Mouse (Mus musculus) layer of hippocampus, adult 9-11 months (tissue): ENCODE data around the gene Pts.

Source experiments
- DNase-seq: peaks from one replicate; pipeline ENCODE4 v3.0.0; 2022

Pts gene

DNA sequence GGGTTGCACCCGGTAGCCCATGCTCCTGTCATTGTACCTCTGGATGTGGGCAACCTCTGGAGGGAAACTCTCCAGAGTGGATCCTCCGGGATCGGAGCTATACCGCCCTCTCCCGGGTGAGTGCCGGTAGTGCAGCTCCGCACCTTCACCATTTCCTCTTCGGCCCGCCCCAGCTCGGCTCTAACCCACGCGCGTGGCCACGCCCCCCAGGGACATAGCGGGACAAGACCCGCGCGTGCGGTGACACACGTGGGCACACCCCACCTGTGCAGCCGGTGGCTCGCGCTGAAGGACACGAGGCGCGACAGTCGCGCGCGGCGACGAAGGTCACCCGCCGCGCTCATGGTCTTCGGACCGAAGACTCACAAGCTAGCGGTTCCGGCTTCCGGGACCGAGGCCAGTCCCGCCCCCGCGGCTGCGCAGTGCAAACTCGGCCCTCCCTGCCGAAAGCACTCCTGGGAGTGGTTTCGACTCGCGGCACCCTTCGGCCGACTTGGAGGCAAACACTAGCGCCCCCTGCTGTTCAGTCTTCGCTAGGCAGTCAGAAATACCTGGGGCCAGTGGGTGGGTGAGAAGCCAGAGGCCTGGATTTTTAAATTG is at the start of gene Pts:
Gene Pts (minus strand): TSS at position 432 of the 600 bp plus-strand sequence.
- peak; percentile 97 for DNase-seq

DNA sequence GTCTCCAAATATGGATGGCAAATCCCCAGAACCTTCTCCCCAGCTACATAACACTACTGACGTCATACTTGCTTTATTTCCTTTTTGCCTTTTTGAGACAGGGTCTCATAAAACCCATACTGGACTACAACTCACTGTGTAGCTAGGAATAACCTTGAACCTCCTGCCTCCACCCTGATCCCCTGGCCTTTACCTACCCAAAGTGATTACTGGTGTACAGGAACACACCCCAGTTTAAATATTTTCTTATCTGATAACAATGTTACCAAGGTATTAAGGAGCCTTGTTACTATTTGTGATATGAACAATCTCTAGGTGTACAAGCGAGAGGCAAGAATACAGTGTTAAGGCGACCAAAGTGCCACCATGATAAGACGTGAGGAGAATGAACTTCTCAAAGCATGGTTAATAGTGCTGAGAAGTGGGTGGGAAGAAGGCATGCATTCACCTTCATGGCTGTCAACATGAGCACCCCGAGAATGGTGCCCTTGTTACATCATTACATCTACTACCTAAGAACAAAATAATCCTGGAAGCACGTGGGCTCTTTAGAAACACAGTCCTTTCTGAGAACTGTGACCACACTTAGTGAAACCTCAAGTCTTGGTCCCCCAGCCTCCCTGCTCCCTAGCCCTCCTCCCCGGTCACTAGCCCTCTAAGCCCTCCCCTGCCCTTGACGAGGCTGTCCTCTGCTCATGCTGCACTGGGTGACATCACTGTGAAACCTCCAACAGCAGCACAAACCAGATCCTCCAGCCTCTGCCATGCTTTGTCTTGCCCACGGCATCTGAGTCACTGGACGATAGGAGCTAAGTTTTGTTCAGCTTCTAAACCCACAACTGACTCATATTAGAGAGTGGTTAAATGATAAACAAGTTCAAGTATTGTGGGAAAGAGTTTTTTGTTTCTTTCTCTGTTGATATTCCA is 41.3 kb upstream of the Pts start:
- DNase-seq: no peak

DNA sequence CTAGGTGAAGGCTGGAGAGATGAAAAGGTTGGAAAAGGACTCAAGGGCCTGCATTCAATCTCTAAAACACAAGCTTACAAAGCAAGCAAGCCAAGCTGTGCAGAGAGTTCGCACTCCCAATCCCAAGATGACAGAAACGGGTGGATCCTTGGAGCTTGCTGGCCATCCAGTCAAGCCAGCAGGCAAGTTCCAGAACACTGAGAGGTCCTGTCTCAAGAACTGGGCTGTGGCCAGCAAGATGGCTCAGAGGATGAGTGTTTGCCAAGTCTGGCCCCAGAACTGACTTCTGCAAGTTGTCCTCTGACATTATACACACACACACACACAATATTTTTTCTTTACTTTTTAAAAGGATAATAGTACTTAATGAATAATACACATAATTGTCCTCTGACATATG is 39.4 kb upstream of the Pts start:
- DNase-seq: no peak

DNA sequence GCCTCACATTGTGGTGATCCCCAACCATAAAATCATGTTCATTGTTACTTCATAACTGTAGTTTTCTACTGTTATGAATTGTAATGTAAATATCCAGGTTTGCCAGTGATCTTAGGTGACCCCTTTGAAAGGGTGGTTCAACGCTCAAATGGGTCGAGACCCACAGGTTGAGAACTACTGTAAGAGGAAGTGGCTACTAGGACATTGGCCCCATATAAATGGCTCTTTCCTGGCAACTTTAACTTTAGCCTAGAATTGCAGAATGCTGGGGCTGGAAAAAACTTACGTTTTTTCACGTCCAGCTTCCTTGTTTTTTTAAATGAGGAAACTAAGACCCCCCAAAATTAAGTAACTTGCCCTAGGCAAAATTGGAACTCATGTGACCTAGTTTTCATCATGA is 38.8 kb upstream of the Pts start:
- DNase-seq: no peak

DNA sequence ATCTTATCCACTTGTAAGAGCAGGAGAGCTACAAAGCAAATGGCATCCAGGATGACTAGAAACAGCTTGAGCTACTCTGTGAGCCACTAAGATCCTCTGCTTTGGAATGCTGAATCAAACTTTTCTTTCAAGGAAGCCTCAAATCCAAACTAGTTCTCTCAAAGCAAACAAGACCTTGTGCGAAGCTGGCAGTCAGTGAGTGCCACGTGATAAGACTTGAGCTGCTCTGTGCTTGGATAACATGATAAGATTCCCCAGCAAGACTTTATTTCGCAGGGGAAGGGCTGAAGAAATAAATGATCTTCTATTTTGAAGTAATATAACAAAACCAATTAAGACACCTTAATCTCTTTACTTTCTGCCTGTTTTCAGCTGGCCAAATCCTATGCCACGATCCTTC is 37.4 kb upstream of the Pts start:
- DNase-seq: no peak

DNA sequence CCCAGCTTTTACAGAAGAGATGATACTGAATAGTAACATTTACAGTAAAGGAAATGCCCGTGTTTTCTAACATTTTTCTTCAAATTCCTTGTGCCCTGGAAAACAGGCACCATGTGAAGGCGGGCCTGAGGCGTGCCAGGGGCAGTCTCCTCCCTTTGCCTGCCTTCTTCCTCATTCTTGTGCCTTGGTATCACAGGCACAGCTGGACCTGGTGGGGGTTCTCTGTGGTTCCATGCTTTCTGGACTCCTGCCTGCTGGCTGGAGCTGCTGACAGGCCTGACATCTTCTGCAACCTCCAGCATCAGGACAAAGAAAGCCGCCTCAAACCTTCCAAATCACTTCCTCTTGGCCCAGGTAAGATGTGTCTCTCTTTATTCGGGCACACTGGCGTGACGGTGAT is 36.6 kb upstream of the Pts start:
- no peak for DNase-seq

DNA sequence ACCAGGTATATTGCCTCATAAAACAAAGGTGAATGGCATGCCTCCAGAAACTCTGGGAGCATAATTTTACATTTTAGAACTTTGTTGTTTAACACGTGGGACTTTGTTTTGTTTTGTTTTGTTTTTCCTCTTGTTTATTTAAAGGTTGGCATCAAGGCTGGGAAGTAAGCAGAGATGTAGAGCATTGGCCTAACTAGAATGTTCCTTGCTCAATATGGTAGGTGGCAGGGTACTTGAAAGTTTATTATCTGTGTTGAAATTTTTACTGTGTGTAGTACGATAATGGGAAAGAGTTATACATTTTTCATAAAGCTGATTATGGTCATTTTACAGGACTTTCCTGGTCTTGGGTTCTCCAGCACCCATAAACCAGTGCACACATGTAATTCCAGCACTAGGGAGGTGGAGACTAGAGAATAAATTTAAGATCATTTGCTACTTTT is 33.4 kb upstream of the Pts start:
- DNase-seq: no peak

DNA sequence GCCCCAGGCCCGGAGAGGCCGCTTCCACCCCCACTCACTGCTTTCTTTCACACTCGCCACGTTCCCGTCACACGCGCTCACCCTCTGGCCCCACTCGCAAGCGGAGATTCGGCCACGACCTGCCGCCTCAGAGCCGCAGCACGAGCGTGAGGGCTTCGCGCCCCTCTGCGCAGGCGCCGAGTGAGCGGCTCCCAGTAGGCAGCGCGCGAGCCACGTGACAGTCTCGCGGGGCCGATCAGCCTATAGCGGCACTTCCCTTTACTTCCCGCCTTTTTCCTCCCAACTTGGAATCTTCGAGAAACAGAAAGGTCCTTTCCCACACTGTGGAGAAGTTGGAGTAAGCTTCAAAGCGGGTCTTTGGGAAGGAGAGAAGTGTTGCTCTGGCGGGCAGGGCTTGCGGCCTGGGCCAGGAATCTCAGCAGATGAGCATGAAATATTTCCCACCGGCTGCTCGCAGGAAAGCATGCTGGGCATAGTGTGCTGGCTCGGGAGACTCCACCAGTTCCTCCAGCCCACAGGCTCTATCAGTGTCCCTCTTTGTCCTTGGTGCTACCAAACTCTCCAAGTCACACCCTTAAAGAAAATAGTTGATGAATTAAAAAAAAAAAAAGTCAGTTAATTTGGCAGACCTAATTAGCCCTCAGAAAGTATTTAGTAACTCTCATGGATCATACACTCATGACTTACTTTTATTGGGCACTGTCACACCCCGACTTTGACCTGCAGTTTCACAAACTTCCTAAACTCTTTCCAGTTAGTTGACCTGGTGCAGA is 32.8 kb upstream of the Pts start, which contains the start of gene Tex12:
Gene Tex12 (minus strand): TSS at position 181 of the 773 bp plus-strand sequence.
- DNase-seq: no peak

DNA sequence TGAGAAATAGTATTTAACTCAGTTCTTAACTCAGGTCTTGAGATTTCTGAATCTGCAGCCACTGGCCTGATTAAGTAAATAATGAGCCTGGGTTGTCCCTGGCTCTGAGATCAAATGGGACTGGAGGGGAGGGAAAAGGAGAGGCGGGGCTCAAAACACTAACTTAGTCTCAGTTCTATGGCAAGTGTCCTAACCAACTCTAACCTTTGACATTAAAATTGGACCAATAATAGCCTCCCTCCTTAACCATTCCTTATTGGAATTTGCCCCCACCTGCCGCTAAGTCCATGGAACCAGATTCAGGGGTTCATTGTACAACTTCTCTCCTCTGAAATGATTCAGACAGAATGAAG is 26.5 kb upstream of the Pts start, which contains the start of gene Bco2:
Gene Bco2 (minus strand): TSS at position 88 of the 353 bp plus-strand sequence.
- DNase-seq: no peak

DNA sequence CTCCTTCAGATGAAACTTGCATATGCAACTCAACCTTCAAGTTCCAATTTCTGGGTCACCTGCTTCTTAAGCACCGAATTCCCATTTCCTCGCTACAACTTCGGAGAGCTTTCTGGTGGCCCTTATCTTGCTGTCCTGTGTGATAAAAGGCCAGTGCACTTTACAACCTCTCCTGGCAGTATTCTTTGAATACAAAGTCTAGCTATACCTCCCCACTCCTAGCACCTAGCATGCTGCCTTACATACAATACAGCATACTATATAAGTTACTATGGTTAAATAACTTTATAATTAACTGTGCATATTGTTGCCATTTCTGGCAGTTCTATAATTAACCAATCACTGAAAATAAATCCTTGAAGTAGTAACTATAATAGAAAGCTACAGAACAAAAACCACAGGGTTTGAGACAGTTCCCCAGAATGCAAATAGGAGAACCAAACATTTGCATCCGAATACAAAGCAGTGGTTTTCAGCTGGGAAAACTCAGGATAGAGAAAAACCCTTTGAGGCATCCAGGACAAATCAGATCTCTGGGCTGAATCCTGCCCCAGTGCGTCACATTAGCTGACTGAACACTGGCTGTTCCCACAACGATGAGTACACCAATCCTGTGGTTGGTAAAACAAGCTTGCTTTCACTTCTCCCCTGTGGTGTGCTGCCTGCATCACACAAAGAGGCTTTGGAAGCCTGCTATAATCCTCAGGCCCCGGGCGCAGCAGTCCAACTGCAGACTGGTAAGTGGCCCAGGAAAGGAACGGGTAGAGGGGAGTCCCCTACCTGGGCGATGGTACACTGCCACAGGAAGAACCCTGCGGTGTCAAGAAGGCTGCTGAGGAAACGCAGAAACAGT is 25.9 kb upstream of the Pts start, which contains the start of gene Il18:
Gene Il18 (plus strand): TSS at position 587 of the 853 bp plus-strand sequence.
- DNase-seq: peak; percentile 90

DNA sequence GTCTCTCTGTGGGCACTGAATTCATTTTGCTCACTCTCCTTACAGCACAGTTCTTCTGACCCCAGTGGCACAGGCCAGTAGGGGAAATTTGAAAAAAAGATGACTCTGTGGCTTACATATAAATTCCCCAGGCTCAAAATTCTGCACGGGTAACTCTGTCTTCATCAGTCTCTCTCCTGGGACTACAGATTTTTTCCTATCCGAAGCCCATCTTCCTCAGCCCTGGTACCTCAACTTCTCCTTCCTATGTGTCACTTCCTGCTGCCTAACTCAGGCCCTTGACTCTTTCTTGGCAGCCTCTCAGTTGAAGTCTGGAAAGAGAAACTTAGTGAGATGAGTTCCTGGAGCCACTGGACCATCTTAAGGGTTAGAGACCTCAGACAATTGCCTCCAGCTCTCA is 25.0 kb upstream of the Pts start:
- DNase-seq: peak; percentile 26

DNA sequence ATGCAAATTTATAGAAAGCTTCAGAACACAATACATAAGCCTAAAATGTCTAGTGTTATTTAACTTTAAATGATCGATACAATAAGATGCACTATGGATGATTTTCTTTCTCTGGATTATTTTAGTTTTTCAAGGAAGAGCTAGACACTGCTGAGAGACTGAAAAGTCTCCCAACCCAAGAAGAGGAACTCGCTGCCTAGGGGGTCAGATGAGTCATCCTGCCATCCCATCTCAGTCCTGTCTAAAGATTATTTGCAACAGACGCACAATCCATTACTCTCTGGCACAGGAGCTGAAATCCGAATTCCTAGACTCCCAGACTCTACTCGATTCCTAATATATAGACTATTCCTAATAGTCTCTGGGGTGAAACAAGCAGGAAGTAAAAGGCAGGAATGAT is 23.7 kb upstream of the Pts start:
- DNase-seq: no peak

DNA sequence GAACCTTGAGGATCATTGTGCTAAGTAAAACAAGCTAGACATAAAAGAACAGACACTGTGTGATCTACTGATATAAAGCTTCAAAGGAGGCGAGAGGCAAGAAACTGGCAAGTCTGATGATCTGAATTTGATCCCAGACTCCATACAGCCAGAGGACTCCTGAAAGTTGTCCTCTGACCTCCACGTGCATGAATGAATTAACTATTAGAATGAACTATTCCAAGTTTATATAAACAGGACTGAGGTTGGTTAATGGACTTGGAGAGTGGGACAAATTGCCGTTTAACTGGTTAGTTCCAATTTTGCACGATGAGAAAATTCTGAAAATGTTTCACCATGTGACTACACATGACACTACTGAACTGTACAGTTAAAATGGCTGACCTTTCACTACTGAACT is 20.4 kb upstream of the Pts start:
- no peak for DNase-seq

DNA sequence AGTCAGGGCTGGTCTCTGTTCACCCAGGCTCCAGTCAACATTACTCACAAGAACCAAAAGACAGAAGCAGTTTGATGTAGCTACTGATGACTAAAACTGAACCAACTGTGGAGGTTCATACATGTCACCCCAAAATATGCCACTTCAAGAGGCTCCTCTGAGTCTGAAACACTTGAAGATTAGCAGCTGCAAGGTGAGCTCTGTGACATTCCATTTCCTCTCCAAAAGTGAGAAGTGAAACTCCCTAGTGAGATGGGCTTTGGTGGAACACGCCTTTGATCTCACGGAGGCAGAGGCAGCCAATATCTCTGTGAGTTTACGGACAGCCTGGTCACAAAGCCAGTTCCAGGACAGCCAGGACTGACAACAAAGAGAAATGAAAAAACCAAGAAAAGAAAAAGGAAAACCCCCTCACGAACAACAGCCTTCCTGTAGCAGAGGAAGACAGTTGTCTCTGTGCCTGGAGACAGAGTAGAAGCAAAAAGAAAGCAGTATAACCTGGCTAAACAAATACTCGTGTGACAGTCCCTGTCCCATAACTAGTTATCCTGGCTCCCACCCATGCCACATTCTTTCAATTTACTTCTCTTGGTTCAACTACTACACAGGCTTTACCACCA is 19.4 kb upstream of the Pts start:
- DNase-seq: no peak

DNA sequence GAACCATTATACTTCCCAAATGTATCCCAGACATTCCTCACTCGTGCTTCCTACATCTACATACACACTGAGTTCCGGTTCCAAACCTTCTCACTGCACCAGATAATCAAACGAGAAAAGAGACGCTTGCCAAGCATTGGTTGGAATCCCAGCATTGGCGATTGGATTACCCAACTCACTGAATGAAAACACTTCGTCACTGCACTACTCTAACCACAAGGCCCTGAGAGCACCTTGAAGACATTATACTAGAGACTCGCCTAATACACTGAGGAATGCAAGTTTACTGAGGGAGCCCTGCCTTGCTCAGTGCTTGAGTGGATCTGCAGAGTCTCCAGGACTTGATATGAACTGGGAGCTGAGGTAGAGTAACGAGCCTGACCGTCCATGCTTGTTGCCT is 13.9 kb upstream of the Pts start:
- DNase-seq: no peak

DNA sequence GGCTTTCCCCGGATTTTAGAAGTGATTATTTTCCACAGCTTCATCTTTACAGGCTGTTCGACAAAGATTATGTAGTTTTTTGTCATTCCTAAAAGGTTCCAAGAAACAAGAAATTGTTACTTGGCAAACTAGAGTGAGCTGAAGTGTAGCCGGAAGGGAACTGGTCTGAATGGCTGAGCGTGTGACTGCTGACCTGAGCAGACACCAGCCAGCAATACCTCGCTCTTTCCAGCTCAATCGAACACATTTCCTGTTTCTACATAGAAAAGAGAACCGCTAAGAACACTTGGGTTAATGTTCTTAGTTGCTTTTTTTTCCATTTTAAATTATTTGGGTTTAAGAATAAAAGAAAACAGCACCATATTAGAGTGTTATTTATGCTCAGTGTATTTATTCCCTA is 11.6 kb upstream of the Pts start:
- no peak for DNase-seq

DNA sequence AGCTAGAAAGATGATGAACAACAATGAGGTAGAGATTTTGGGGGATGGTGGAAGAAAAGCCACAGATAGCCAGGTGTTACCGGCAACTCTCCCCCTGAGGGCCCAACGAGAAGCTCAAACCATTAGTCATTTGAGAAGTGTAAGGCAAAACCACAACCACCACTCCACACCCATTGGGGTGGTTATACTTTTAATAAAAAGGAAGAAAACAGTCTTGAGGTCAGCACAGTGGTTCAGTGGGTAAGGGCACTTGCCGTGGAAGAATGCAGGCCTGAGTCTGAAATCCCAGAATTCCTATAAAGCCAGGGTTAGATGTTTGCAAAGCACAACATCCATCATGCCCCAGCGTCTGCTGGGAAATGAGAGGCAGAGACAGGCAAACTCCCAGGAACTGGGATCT is 8.8 kb upstream of the Pts start:
- DNase-seq: no peak

DNA sequence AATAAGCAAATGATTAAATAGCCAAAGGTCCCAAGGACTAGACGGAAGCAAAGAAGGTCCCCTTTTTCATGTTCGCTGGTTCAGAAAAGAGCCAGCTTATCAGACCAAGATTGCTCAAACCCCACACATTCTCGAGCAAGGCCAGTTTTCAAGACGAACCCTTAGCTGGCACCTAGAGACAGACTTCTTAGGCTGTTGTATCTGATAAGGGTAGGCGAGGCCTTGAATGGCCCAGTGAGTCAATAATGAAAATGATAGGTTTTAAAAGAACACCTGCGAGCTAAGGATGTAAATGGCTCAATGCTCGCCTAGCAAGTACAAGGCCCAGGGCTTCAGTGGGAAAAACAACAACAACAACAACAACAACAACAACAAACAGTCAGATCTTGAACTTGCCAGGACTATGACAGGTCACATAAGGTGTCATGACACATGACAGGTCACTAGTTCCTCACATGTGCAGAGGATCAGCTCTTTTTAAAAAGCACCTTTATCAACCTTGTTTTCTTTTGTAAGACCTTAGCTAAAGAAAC is 8.1 kb upstream of the Pts start:
- no peak for DNase-seq

DNA sequence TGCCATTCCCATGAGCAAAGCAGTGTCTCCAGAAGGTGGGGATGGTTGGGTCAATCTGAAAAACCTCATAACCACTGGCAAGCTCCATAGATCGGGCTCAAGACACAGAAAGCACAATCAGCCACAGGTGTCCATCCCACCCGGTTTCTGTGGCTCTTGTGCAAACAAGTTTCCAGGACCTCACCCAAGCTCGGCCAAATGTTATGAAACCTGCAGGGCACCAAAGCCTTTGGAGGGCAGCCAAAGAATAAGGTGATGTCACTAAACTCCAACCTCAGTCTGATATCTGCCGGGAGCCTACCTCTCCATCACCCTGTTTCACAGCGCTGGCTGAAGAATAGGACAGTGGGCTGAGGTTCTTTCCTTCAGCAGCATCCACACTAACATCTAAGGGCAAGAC is 7.4 kb upstream of the Pts start:
- DNase-seq: no peak

DNA sequence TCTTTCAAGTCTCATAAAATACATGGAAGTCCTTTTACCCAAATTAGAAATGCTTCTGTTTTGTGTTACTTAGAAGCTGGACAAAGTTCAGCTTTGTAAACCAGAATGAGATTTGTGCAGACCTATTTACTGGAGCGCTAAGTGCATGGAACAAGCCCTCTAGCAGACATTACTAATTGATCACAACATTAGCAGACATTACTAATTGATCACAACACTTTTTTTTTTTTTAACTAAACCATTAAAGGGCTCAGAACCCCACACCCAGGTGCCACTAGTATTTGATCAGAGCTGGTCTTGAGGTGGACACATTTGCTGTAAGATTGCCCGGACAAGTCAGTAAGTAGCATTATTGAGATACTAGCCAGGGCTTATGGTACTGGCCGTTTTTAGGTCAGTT is 5.3 kb upstream of the Pts start:
- no peak for DNase-seq

DNA sequence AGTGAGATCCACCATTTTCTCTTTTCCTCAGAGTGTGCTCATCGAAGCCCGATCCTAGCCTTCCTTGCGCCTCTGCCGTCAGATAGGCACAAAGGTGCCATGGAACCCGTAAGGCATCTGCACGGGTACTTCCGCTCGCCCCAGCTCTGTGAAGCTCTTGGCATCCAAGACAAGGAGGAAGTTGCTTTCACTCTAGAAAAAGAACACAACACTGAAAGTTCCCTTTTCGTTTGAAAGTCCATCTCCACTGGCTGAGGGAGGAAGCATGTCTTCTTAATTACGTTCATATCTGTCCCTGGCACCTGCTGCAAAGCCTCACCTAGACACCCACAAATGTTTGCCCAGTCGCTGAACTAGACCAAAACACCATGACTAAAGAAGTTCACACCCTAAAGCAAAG is 4.8 kb upstream of the Pts start:
- peak; percentile 35 for DNase-seq

DNA sequence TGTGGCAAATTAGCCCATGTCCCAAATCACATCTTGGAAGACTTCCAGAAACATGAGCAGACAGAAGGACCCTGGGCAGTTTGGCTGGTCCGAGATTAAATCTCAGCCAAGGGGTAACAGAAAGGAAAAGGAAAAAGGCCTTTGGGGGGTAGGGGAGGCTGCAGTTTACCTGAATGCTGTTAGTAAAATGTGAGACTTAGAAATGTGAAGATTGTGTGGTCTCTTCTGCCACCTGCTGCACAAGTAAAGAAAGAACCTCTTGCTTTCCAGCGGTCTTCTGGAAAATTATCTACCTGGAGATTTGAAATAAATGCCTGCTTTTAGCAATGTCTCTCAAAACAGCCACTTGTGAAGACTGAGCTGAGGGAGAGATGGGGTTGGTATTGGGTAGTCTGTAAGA is 2.4 kb upstream of the Pts start:
- no peak for DNase-seq
